Mouse (Mus musculus) kidney, embryonic 16.5 days (tissue): ENCODE data around the gene Ptpra. TPM values are rescaled to one million over a fixed set of nuclear protein-coding genes. Genes with fewer than 3 reads are reported as not detected.

Source experiments
- ATAC-seq: fragments of 200-750 bp; cut with Nextera tagmentation; 2 replicates; pipeline ENCODE4 v1.8.0; 2017; ENCODE audit warnings: moderate TSS enrichment; ENCODE audit not compliant: low FRiP score, low TSS enrichment
- H3K27ac ChIP-seq: fragments of 300-500 bp; sonication (generic); 2 replicates; pipeline ENCODE4 v1.5.1; 2014; ENCODE audit warnings: low read length
- H3K27me3 ChIP-seq: fragments of 300-500 bp; sonication (generic); 2 replicates; pipeline ENCODE4 v1.6.1; 2014; ENCODE audit warnings: low read length, control low read depth, mixed read lengths; ENCODE audit not compliant: insufficient read depth
- H3K36me3 ChIP-seq: fragments of 300-500 bp; sonication (generic); 2 replicates; pipeline ENCODE4 v1.6.1; 2014; ENCODE audit warnings: low read length, control low read depth, mixed read lengths; ENCODE audit not compliant: insufficient read depth
- H3K4me1 ChIP-seq: fragments of 300-500 bp; sonication (generic); 2 replicates; pipeline ENCODE4 v1.6.1; 2014; ENCODE audit warnings: low read length, control low read depth, mixed read lengths; ENCODE audit not compliant: insufficient read depth
- H3K4me2 ChIP-seq: fragments of 300-500 bp; sonication (generic); replicated peaks from 2 replicates; pipeline ENCODE4 v1.6.1; 2014; ENCODE audit warnings: low read depth, low read length
- H3K4me3 ChIP-seq: fragments of 300-500 bp; sonication (generic); 2 replicates; pipeline ENCODE4 v1.5.1; 2014; ENCODE audit warnings: mild to moderate bottlenecking, low read length
- H3K9ac ChIP-seq: fragments of 300-500 bp; sonication (generic); replicated peaks from 2 replicates; pipeline ENCODE4 v1.6.1; 2014; ENCODE audit warnings: low read length
- H3K9me3 ChIP-seq: fragments of 300-500 bp; sonication (generic); 2 replicates; pipeline ENCODE4 v1.6.1; 2016; ENCODE audit warnings: low read length, control low read depth
- WGBS: fragments of 180-500 bp; shearing (Covaris S2); extraction: QIAGEN DNeasy Blood & Tissue Kit; methylation state at CpG from one replicate; pipeline ENCODE4 v1.1.7; 2014; 5-methylcytosine and 5-hydroxymethylcytosine counted together
- polyA plus RNA-seq: library from polyadenylated mRNA; unstranded; fragments of >200 nt; fragmentation: Nextera tagmentation; extraction: Ambion mirVana; gene quantifications from 2 replicates; pipeline ENCODE4 v1.2.1, GENCODE M21; 2015

The Ptpra gene
- polyA plus RNA-seq, 1 experiment from 2014 or later: 91.6 TPM

DNA sequence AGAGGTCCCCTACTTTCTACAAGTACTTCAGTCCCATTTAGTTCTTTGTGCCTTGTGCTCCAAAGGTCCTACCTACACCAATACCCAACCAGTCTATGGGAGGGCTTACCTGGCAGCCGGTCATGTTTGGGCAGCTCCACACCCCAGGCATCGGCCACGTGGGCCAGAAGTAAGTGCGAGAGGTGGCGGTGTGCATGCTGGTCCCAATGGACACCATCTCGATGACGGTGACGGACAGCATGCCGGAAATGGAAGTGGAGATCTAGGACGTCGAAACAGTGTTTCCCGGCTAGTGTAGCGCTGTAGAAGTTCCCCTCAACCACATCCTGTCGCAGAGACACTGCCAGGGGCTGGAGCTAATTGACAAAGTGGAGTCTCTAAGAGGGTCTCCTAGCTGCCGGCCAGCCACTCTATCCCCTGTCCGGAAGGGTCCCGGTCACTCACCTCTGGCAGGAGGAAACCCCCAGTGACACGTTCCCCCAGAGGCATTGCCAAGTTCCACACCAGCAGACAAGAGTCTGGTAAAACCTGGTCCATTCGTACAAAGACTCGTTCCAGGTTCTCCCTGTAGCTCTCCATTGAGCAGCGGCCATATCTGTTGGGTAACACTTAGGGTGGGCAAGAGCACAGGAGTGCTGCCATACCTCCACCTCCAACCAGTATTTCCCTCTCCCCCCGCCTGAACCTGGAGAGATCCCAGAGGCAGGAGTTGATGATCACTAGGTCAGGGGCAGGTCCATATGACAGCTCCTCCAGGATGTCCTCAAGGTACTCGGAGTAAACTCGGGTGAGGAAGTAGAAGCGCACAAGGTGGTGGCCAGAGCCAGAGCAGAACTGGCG lies 28.1 kb upstream of the Ptpra start:
- Histone ChIP-seq H3K27me3 (no peaks in the 10 kb centered on the region), H3K9me3 (no peaks in the 10 kb centered on the region), H3K9ac (no peak overlapping the region), H3K27ac (no peak overlapping the region), H3K4me2 (no peak overlapping the region), H3K4me1 (peaks cover 16% of the 10 kb centered on the region), H3K36me3 (peaks cover 12% of the 10 kb centered on the region; the same call in 1 of the 2 replicates), H3K4me3 (no peak overlapping the region)
- 94% methylated on average over 26 of the region's 26 CpGs for WGBS
- no peak for ATAC-seq

DNA sequence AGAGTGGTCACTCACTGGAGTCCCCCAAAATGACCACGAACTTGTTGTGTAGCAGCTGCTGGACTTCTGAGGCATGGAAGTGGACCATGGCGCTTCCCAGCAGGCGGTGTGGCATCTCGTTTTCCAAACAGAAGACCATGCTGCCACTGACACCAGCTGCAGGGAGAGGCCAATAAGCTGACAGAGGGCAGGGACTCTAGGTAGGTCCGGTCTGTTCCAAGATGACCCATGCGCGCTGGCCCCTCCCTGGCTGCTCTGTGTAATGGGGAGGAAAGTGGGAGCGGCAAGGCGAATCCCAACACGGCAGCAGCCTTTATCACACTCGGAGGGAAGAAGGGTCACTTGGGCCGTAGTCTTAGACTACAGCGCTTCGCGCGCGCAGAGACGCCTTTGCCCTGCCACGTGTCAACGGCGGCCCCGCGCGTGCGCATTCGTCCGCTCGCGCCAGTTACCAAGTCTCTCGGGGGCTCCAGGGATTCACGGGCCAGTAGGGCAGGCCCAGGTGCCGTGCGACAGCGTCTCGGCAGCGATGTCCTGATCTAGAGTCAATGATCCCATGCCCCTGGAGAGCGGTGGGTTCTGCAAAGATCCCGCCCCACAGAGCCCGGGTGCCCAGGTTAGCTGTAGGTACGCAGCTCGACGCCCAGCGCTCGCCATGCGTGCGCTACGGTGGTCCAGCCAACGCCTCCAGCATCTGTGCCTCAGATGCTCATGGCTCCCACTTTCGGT lies 26.5 kb upstream of the Ptpra start:
- no peaks in the 10 kb centered on the region for H3K9me3 ChIP-seq
- peak overlapping the region; percentile 95 for H3K4me3 ChIP-seq
- H3K36me3 ChIP-seq: peaks cover 12% of the 10 kb centered on the region; the same call in 1 of the 2 replicates
- H3K9ac ChIP-seq: peak overlapping the region; percentile 93
- peak; percentile 65 for ATAC-seq
- no peaks in the 10 kb centered on the region for H3K27me3 ChIP-seq
- WGBS: 12% methylated on average over 49 of the region's 49 CpGs
- H3K4me2 ChIP-seq: peak overlapping the region; percentile 94
- peak overlapping the region; percentile 91 for H3K27ac ChIP-seq
- peaks cover 16% of the 10 kb centered on the region for H3K4me1 ChIP-seq

DNA sequence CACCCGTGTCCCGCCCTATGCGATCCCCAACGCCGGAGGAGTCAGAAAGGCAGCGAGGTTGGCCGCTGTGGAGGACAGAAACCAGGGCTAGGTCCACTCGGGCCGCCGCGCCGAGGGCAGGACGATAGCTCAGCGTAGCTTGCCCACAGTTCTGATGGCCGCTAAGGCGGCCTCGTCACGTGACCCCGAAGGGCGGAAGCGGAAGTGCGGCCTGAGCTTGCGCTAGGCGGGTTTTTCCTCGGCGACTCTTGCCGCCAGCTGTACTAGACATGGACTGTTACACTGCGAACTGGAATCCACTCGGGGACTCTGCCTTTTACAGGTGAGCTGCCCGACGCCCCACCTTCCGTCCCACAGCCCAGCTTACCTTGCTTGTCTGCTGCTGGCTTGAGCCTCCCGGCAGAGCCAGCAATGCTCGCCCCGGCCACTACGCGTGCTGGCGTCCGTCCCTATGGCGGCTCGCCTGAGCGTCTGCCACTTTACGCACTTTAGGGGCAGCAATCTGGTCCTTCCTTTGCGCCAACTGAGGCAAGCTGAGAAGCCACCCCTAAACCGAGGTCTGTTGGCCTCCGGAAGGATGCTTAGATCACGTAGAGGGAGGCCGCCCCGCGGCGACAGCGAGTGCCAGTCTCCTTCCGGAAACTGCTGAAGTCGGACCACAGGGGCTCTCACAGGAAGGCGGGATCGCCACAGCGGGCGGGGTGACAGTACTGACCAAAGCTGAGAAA lies 25.8 kb upstream of the Ptpra start, which contains the start of the genes Vps16 and Pced1a:
Gene Vps16 (plus strand): TSS at position 214 of the 728 bp plus-strand sequence.
Gene Pced1a (minus strand): TSS at position 576 of the 728 bp plus-strand sequence.
- Histone ChIP-seq H3K27ac (peak within 1 kb of the TSS; percentile 91), H3K27me3 (no peaks in the 10 kb centered on the region), H3K4me2 (peak within 1 kb of the TSS; percentile 94), H3K36me3 (peaks cover 12% of the 10 kb centered on the region; the same call in 1 of the 2 replicates), H3K4me3 (peak within 1 kb of the TSS; percentile 95), H3K9ac (peak within 1 kb of the TSS; percentile 93), H3K9me3 (no peaks in the 10 kb centered on the region), H3K4me1 (peaks cover 16% of the 10 kb centered on the region)
- under 1% methylated on average over 58 of the region's 58 CpGs for WGBS
- ATAC-seq: peak; percentile 95

DNA sequence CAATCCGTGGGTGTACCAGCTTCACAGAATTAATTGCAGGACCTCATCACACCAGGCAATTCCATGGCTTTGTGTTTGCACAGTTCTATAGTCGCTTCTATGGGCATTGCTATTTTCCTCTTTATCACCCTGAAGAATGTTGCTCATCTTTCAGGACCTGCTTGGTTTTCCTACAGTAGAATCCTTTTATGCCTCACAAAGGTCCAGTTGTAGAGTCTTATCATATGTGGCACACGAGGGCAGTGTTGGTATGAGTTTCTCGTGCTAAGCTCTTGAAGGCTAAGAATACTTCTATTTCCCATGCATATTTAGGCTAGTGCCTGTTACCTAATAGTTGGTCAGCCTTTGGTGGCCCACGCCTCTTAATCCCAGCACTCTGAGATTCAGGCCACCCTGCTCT lies 25.0 kb upstream of the Ptpra start:
- whole genome bisulfite sequencing: 44% methylated on average over 5 of the region's 5 CpGs
- Histone ChIP-seq H3K27ac (no peak overlapping the region; the same call in 1 of the 2 replicates), H3K4me2 (peak overlapping the region; percentile 94), H3K9me3 (no peaks in the 10 kb centered on the region), H3K27me3 (no peaks in the 10 kb centered on the region), H3K36me3 (peaks cover 12% of the 10 kb centered on the region; the same call in 1 of the 2 replicates), H3K9ac (peak overlapping the region; percentile 93), H3K4me3 (peak overlapping the region; percentile 95), H3K4me1 (peaks cover 19% of the 10 kb centered on the region)
- no peak for ATAC-seq

DNA sequence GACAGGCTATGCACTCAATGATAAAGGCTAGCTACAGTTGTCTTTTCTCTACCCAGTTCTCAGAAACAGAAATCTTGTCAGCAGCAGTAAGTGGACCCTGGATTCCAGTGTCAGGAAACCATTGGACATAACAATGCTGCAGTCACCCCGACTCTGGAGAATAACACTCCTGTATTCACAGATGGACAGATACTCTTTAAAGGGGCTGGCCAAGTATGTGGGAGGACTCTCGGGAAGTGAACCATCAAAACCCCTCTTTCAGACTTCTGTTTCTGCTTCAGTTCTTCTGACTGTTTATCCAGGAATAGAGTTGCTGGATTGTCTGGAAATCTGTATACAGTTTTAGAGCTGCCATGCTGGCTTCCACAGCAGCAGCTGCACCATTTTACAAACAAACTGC lies 20.2 kb upstream of the Ptpra start:
- peak overlapping the region; percentile 41; the same call in 1 of the 2 replicates for H3K27ac ChIP-seq
- H3K9ac ChIP-seq: no peak overlapping the region
- no peaks in the 10 kb centered on the region for H3K9me3 ChIP-seq
- WGBS: 36% methylated on average over 2 of the region's 2 CpGs
- peaks cover 22% of the 10 kb centered on the region for H3K4me1 ChIP-seq
- no peaks in the 10 kb centered on the region for H3K27me3 ChIP-seq
- peaks cover 7% of the 10 kb centered on the region; the same call in 1 of the 2 replicates for H3K36me3 ChIP-seq
- ATAC-seq: peak; percentile 18; the same call in 1 of the 2 replicates
- no peak overlapping the region for H3K4me3 ChIP-seq
- H3K4me2 ChIP-seq: no peak overlapping the region

DNA sequence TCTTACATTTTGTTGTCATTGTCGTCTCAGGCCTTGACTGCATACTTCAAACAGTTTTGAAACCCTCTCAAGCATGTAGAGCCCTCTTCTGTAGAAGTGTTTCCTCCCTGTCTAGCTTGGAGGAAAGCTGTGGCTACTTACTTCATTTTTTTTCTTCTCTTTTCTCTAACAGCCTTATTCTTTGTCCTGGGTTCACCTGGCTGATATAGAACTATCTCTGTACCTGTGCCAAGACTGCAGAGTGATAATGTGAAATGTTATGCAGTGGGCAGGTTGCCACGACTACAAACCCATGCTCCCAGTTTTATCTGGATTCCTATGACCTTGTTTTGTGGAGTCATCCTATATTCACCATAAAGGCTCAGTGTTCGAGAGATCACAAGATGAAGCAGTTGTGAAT lies 19.6 kb upstream of the Ptpra start:
- peak overlapping the region; percentile 41 for H3K27ac ChIP-seq
- peaks cover 7% of the 10 kb centered on the region; the same call in 1 of the 2 replicates for H3K36me3 ChIP-seq
- no peak overlapping the region for H3K4me3 ChIP-seq
- H3K27me3 ChIP-seq: no peaks in the 10 kb centered on the region
- no peak for ATAC-seq
- H3K9me3 ChIP-seq: no peaks in the 10 kb centered on the region
- H3K4me1 ChIP-seq: peaks cover 15% of the 10 kb centered on the region; the same call in 1 of the 2 replicates
- 60% methylated on average over 3 of the region's 3 CpGs for WGBS
- H3K4me2 ChIP-seq: no peak overlapping the region
- H3K9ac ChIP-seq: no peak overlapping the region

DNA sequence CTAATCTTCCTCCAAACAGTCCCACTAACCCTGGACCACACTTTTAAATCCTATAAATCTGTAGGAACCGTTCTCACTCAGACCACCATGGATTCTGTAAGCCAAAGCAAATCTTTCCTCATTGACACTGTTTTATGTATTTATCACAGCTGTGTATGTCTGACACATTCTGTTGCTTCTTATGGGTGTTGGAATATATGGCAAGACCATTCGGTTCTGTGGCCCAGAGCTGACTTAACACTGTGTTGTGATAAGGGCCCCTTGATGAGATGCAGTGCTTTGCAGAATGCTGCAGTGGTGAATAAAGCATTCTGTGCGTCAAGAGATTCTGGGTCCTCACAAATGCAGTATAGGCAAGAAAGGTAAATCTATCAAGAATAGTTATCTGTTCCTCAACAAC lies 17.9 kb upstream of the Ptpra start:
- Histone ChIP-seq H3K4me3 (no peak overlapping the region), H3K27ac (no peak overlapping the region), H3K36me3 (peaks cover 7% of the 10 kb centered on the region; the same call in 1 of the 2 replicates), H3K9me3 (no peaks in the 10 kb centered on the region), H3K4me1 (peaks cover 13% of the 10 kb centered on the region; the same call in 1 of the 2 replicates), H3K27me3 (no peaks in the 10 kb centered on the region), H3K4me2 (no peak overlapping the region), H3K9ac (no peak overlapping the region)
- no peak for ATAC-seq
- 86% methylated on average over 3 of the region's 3 CpGs for WGBS

DNA sequence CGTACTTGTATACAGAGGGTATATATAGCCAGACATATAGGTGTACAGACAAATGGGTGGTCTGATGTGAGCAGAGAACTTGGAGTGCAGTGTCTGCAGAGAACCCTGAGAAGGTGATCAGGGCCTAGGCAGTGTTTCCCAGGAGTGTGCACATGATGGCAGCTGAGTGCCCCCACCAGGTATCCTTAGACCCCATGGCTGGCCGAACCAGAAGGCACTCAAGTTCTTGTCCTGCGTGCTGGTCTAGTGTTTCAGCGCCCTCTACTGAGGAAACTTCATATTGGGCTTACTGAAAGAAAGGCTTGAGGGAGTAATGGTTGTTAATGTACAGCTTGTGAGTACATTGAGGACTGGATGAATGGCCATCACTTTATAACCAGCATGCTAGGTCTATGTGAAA lies 16.9 kb upstream of the Ptpra start:
- Histone ChIP-seq H3K4me1 (peaks cover 13% of the 10 kb centered on the region; the same call in 1 of the 2 replicates), H3K4me2 (no peak overlapping the region), H3K4me3 (no peak overlapping the region), H3K27me3 (no peaks in the 10 kb centered on the region), H3K36me3 (peaks cover 12% of the 10 kb centered on the region), H3K9ac (no peak overlapping the region), H3K9me3 (no peaks in the 10 kb centered on the region), H3K27ac (no peak overlapping the region)
- peak; percentile 69 for ATAC-seq
- 21% methylated on average over 4 of the region's 4 CpGs for WGBS

DNA sequence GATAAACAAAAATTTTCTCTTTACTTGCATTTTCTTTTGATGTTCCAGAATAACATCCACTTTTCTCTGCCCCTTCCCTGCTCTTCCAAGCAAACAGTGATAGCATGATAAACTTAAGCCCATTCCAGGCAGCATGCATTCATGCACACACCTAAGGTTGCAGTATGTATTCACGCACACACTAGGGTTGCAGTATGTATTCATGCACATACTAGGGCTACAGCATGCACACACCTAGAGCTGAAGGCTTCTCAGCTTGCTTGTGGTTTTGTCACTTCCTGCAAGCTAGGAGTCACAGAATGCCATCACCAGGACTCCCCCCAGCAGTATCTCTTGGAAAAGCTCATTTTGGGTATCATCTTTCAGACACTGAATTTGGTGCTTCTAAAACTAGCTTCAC lies 13.3 kb upstream of the Ptpra start:
- ATAC-seq: no peak
- Histone ChIP-seq H3K36me3 (peaks cover 45% of the 10 kb centered on the region), H3K27ac (no peak overlapping the region), H3K27me3 (no peaks in the 10 kb centered on the region), H3K4me1 (no peaks in the 10 kb centered on the region), H3K4me2 (no peak overlapping the region), H3K4me3 (no peak overlapping the region), H3K9me3 (no peaks in the 10 kb centered on the region), H3K9ac (no peak overlapping the region)
- 97% methylated on average over 1 of the region's 1 CpGs for WGBS
